Mouse (Mus musculus): Measurements from ENCODE around the gene Sh3d21.

Sh3d21 gene

DNA sequence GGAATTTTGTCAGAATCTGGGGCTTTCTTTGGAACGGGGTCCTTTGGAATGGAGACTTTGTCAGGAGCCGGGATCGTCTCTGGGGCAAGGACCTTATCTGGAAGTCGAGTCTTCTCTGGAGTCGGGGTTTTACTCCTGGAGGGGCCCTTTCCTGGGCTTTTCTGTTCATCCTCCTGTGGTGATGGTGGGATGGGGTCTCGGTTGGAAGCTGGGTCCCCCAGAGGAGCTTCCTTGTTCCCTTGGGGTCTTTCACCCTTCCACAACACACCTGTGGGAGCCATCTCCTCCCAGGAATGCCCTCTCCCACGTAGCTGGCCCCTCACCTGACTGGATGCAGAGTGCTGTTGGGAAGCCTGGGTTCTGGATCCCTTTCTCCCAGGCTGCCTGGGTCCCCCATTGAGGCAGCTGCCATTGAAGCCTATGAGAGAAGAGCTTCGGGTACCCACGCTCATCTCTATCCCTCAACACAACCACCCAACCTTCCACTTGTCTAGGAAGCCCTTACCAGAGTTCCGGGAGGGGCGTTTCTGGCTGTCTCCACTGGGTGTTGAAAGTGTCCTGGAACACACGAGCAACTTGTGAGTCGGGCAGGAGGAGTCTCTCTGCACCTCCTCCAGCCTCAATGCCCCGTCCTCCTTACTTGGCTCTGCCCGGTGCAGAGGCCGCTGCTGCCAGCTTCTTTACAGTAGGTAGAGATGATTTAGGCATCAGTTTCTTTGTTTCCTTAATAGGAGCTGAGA, 11.4 kb downstream of the Sh3d21 start:
- no peak for TF ChIP-seq GATA4 (IDR thresholded peaks at IDR 0.05; ENCODE audit: insufficient replicate concordance, low read length)

DNA sequence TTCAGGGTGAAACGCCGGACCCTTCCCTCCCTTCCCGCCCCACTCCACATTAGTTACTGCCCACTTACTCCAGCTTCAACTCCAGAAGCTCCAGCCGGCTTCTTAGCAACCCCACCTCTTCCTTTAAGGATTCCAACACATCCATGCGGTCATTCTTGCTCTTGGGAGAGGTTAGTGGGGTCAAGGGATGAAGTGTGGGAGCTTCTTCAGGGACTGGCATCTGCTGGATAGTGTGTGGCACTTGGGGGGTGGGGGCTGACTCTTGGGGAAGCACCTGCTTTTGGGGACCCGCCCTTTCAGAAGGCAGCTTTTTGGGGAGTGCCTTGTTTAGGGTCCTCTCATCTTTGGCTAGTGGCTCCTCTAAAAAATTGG, 12.4 kb downstream of the Sh3d21 start:
- no peak for TF ChIP-seq GATA4 (IDR thresholded peaks at IDR 0.05; ENCODE audit: insufficient replicate concordance, low read length)

DNA sequence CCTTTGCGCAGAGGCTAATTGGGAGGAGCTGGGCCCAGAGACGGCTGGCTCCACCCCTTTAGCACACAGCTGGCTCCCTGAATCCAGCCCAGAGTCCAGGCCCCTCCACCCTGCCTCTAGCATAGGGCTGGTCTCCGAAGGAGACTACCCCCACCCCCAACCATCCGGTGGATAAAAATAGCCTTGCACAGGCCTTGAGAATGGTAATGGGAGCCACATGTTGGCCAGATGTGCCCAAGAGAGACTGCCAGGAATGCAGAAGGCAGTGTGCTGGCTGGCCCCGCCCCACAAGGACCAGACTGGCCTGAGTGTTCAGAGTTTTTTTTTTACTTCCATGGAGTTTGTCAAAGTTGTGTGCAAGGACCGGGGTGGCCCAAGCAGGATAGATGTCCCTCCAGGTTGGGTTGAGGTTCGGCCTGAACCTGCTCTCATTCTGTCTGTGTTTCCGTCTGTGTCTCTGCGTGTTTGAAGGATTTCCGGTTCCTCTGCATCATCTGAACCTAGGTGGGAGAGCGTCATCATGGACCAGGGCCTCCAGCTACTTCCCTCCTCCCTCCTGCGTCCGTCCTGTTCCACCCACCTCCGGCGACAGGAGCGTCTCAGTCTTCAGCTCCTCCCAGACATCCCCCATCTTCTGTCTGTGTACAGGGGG, 12.9 kb downstream of the Sh3d21 start:
- no peak for TF ChIP-seq GATA4 (IDR thresholded peaks at IDR 0.05; ENCODE audit: insufficient replicate concordance, low read length)

DNA sequence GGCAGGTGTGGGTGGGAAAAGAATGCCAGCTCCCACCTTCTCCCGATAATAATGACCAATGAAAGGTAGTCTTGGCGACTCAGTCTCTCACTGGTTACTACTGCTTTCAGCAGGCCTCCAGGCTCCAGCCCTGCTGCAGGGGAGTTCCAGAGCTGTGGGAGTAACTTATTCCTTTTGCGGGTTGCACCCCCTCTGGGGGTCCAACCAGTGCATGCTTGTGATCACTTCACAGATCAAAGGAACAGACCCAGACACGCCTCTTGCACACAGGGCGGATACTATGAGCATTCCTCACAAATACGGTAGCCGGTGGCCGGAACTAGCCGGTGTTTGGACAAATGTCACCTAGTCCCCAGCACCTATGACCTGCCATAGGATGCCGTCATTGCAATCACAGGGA, 13.5 kb downstream of the Sh3d21 start:
- no peak for TF ChIP-seq GATA4 (IDR thresholded peaks at IDR 0.05; ENCODE audit: insufficient replicate concordance, low read length)

DNA sequence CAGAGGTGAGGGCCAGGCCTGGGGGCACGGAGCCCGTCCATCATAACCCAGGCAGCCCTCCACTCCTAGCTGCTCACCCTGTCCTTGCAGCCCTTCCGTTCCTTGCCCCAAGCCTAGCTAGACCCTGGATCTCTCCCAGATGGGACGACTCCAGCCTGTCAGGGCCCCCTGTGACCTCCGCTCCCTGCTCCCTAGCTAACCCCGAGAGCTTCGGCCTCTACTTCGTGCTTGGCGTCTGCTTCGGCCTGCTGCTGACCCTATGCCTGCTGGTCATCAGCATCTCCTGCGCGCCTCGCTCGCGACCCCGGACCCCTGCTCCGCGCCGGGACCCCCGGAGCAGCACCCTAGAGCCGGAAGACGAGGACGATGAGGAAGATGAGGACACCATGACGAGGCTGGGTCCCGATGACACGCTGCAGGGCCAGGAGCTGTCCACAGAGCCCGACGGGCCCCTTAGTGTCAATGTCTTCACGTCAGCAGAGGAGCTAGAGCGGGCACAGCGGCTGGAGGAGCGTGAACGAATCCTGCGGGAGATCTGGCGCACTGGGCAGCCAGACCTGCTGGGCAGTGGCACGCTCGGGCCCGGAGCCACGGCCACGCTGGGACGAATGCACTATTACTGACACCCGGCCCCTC, 14.1 kb downstream of the Sh3d21 start:
- no peak for TF ChIP-seq GATA4 (IDR thresholded peaks at IDR 0.05; ENCODE audit: insufficient replicate concordance, low read length)

DNA sequence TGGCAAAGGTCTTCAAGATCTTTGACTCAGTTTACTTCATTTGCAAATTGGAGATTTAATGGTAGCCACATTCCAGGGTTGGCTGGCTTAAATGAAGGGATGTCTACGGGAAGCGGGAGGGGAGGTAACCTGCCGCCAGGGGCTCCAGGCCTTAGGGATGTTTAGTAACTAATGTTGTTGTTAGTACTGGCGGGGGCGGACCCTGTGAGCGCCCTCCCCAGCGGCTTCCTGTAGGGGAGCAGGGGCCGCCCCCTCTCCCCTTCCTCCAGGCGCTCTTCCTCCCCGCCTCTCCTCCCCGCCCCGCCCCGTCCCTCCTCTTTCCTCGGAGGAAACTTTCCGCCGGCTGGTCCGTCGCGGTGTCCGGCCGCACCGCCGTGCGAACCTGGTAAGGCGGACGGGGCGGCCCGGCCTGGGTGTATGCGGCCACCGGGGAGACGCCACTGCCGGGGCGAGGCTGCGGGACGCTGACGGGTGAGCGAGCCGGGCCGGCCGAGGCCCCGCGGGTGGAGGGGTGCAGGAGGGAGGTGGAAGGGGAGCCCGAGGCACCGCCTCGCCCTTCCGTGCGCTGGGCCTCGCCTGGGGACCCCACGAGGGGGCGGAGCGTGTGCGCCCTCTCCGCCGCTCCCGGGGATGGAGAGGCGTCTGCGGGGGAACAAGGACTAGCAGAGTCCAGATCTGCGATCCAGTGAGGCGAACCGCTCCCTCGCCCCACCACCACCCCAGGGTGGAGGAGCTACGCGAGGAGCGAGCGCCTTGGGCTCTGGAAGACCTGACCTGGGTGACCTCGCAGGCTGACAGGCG, 14.9 kb downstream of the Sh3d21 start:
- no peak for TF ChIP-seq GATA4 (IDR thresholded peaks at IDR 0.05; ENCODE audit: insufficient replicate concordance, low read length)

DNA sequence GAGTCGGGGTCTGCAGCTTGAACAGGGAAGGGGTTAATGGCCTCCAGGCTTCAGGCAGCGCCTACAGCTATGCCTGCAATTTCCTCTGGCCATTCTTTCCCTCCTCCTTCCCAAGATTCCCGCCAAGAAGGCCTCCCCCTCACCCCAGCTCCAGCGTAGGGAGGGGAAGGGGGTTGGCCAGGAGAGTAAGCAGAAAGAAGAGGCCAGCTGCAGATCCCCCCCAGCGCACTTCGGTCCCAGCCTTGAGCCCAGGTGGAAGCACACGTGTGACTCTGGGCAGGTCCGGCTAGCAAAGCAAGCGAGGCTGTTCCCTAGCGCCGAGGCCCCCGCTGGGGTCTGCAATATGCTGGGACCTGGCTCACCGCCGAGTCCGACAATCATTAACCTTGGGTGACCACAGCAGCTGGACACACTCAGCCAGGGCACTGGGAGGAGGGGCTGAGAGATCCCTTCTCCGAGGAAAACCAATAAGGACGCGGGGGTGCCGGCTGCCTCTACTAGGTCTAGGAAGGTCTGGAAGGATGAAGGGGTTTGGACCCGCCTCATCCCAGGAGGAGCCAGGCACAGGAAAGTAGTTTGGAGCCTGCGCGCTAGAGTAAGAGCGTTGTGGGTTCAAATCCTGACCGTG, 15.6 kb downstream of the Sh3d21 start, which contains the start of gene Eva1b:
Gene Eva1b, plus strand, starts transcription at position 212 of the 628 bp plus-strand sequence.
- TF ChIP-seq GATA4 (IDR thresholded peaks at IDR 0.05; ENCODE audit: insufficient replicate concordance, low read length), result no peak

DNA sequence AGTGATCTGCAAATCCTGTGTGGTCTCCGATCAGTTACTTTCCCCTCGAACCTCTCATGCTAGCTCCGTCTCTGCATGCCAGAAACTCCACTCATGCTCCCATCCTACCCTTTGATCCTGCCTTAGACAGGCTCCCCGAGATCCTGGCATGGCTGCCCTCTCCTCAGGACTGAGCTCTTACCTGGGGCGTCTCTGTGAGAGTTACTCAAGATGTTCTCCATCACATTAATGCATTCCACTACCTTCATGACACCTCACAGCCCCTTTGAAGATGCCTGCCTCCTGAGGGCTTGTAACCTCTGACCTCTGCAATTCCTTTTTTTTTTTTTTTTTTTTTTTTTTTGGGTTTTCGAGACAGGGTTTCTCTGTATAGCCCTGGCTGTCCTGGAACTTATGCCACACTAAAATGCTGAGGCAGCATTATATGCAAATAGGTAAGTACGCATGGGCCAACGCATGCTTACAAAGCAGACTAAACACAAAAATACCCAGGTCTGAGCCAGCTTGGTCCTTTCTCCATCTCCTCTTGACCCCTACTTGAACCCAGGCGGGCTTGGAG, 16.2 kb downstream of the Sh3d21 start:
- TF ChIP-seq GATA4 (IDR thresholded peaks at IDR 0.05; ENCODE audit: insufficient replicate concordance, low read length), result no peak

DNA sequence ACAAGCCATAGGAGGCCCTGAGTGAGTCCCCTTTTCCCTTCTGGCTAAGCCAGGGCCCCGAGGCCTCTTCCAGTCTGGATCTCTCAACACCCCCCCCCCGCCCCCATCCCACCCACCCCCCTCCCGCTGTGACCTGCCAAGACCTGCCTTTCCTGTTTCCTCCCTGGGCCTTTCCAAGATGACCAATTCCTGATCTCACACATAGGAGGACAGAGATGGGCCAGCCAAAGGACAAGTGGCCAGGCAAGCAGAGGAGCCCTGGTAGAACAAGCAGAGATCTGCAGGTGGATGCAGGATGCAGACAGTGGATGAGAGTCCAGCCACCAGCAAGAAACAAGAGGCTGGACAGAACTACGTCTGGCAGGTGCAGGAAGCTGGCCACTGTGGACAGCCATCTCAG, 17.9 kb downstream of the Sh3d21 start:
- no peak for TF ChIP-seq GATA4 (IDR thresholded peaks at IDR 0.05; ENCODE audit: insufficient replicate concordance, low read length)

DNA sequence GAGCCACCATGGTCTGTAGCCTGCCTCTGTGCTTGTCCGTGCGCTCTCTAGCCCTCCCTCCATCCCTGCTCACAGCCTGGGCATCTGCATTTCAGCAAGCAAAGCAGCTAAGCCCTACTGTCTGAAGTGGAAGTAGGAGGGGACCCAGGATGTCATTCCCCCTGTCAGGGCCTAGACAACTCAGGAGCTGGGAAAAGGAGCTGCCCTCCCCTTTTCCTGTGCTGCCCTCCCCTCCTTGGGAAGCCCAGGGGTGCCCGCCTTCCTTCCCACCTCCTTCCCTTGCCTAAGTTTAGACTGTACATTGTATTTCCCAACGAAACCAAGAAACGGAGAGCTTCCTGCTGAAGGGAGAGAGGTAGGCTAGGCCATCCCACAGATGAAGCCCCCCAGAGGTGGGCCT, 22.3 kb downstream of the Sh3d21 start:
- TF ChIP-seq GATA4 (IDR thresholded peaks at IDR 0.05; ENCODE audit: insufficient replicate concordance, low read length), result no peak; the same call in 1 of the 2 replicates

DNA sequence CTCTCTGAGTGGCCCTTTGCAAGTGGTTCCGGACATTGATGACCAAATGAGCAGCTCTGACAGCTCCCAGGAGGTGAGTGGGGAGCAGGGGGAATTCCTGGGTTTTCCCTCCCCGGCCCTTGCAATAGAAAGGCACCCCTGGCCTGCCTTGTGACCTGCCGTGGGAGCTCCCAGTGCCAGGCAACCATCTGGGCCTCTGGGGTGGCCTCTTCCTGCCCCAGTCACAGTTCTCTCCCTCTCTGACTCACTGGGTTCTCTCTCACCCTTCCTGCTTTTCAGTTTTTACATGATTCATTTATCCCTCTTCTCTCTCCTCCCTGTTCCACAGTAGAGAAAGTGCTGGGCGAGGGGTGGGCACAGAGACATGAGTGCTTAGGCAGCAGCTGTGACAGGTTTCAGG, 25.5 kb downstream of the Sh3d21 start:
- no peak for TF ChIP-seq GATA4 (IDR thresholded peaks at IDR 0.05; ENCODE audit: insufficient replicate concordance, low read length)

DNA sequence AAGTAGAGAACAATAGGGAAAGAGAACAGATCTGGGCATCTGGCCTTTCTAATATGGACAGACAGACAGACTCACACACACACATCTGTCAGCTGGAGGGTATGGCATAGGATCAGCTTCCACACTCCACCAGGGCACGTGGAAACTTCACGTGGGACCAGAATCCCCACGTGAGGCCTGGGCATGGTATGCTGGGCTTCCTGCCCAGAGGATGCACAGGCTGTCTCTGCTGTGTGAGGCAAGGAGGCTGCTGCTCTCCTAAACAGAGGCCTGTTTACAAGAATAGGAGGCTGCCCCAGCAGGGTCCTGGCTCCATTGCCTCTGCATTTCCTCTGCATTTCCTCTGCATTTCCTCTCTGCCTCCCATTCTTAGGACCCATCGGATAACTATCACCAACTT, 28.7 kb downstream of the Sh3d21 start:
- no peak for TF ChIP-seq GATA4 (IDR thresholded peaks at IDR 0.05; ENCODE audit: insufficient replicate concordance, low read length)

DNA sequence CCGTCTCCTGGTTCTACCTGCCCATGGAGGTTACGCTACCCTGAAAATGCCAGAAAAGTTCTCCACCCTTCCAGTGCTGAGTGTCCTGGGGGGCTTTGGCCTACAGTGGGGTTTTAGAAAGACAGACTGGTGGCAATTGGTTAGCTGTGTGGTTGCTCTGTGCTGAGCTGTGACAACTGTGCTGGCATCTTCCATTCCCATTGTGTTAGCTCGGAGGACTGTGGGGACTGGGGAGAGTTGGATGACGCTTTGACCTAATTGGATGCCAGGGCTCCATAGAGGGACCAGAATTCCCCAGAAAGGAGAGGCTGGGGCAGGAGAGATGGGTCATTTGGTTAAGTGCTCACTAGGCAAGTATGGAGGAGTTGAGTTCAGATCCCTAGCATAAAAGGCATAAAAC, 29.1 kb downstream of the Sh3d21 start:
- TF ChIP-seq GATA4 (IDR thresholded peaks at IDR 0.05; ENCODE audit: insufficient replicate concordance, low read length), result no peak

DNA sequence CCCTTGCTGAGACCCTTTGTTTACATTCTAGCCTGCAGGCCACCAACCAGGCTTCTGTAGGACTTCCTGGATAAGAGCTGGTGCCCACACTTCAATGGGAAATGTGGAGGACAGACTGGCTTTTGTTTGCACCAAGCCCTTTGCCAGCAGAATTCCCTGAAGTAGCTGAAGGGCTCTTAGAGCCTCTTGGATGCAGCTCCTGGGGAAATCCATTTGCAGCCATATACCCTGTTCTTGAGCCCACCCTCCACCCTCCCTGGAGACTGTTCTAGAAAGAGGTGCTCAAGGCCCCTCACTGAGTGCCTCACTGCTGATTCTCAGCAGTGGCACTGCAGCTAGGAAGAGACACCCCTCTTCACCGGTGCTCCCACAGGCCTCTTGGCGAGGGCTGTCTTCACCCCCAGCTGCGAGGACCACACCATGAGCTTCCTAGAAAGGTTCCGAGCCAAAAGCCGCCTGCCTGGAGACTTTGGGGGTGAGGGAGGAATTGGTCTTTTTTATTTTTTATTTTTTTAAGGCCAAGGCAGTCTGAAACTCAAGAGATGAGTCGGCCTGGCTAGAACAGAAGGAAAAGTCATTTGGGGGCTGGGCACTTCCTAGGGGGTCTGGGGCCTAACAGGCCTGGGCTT, 30.5 kb downstream of the Sh3d21 start:
- no peak for TF ChIP-seq GATA4 (IDR thresholded peaks at IDR 0.05; ENCODE audit: insufficient replicate concordance, low read length)

Data from liver, adult (tissue).